Mouse (Mus musculus) heart, adult 9 months (tissue): Measurements from ENCODE around the gene Tctex1d4.

Experiments used
- DNase-seq, 2 experiments: peaks; one replicate each; pipeline ENCODE4 v3.0.0; 2022; ENCODE audit warnings: low spot score in 2 of 2

The Tctex1d4 gene

DNA sequence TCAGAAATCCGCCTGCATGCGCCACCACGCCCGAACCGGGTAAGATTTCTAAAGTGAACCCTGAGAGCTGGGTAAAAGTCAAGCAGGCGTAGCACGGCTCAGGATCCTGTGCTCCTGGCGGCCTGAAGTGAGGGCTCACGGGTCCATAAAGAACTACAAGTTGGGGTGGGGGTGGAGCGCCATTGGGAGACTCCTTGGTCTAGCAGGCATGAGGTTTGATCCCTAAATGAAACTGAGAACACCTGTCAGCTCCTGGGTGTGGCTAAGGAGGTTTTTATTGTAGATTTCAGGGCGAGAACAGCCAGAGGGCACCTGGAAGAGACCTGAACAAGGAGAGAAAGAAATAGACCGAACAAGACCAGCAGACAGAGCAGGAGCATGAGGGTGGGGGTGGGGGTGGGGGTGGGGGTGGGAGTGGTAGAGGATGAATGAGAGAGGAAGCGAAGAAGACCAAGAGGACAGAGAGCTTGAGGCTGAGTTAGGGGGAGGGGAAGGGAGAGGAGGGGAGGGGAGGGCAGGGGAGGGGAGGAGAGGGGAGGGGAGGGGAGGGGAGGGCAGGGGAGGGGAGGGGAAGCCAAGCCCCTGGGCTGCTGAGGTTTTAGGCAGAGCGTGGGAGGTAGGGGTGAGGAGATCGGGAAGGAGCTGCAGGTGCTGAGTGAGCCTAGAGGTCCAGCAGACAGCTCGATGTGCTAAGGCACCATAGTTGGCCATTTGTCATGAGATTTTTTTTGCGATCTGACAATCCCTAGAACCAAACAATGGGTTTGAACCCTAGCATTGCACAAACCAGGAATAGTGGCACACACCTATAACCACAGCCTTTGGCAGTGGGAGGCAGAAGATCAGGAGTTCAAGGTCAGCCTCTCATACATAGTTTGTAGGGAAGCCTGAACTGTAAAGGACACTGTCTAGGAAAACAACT is 12.0 kb downstream of the Tctex1d4 start:
- no peak for DNase-seq

DNA sequence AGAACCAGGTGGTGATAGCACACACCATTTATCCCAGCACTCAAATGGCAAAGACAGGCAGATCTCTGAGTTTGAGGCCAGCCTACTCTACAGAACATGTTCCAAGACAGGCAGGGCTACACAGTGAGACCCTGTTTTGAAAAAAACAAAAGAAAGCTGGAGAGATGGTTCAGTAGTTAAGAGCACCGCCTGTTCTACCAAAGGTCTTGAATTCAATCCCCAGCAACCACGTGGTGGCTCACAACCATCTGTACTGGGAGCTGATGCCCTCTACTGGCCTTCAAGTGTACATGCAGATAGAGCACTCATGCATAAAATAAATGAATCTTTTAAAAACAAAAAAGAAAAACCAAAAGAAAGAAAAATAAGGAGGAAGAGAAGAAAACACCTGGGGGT is 12.6 kb downstream of the Tctex1d4 start:
- DNase-seq = no peak

DNA sequence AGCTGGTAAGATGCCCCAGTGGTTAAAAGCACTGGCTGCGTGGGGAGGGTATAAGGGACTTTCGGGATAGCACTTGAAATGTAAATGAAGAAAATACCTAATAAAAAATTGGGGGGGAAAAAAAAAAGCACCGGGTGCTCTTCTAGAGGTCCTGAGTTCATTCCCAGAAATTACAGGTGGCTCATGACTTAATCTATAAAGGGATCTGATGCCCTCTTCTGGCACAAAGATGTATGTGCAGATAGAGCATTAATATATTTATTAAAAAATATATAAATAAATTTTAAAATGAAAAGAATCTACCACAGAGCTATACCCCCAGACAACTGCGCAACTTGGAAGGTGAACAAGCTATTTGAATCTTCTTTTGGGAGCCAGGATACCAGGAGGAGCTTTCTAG is 14.0 kb downstream of the Tctex1d4 start:
- no peak for DNase-seq

DNA sequence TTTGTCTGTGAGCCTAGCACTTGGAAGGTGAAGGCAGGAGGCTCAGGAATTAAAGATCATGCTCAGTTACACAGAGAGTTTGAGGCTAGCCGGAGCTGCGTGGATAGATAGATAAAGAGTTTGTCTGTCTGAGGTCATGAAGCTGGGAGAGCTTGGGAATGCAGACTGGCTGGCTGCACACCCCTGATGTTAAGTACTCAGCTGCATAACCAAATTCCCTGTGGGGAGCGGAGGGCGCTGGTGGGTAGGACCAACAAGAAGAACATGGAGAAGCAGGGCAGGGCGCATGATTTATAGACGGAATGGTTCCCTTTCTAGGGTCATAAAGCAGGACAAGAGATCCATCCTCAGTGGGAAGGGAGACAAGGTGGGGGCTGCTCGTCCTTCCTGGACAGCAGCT is 16.4 kb downstream of the Tctex1d4 start:
- DNase-seq = no peak

DNA sequence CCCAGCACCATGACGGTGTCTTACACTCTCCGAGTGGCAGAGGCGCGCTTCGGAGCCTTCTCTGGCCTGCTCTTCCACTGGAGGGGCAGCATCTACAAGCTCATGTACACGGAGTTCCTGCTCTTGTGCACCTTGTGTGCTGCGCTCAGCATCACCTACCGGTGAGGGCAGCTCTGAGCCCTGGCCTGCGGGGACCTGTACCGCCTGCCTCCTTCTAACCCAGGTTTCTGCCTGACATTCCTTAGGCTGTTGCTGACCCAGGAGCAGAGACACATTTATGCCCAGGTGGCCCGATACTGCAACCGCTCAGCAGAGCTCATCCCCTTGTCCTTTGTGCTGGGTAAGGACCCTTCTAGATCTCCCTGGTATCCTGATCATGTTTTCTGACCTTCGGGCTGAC is 18.7 kb downstream of the Tctex1d4 start:
- DNase-seq = no peak

DNA sequence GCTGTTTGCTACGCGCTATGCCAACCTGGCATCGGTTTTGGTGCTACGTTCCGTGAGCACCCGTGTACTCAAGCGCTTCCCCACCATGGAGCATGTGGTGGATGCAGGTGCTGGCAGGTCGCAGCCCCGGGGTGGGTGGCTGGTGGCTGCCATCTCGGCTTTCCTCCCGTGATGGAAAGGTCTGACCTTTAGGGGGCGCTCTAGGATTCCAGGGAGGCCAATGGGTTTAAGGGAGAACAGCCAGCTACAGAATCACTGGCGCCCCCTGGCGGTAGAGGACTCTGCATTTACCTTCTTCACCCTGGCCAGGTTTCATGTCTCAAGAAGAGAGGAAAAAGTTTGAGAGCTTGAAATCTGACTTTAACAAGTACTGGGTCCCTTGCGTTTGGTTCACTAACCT is 19.6 kb downstream of the Tctex1d4 start:
- DNase-seq = peak; percentile 64 to 67

DNA sequence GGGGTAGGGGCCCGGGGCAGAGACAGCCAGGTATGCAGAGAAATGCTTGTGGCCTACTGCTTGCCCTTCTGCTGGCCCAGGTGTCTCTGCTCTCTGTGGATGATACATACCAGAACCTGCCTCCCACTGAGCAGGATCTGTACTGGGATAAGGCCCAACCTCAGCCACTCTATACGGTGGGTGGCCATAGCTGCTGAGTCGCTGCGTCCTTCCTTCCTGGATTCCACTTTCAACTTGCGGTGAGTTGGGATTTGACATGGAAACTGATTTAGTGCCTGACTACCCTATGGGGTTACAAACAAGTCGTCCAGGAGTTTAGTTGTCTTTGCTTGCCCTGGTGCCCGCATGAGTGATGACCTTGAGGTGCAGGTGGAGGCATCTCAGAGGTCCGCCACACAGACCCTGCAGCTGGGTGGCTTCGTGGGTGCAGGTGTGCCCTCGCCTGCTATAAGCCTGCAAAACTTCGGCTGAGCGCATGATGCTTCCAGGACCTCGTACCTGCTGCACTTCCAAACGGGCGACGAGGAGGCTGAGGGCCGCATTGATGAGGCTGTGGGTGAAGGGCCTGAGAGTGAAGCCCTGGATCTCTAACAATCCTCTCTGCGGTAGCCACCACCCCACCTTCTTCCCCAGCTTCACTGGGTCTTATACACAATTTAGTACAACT is 21.6 kb downstream of the Tctex1d4 start:
- no peak for DNase-seq

DNA sequence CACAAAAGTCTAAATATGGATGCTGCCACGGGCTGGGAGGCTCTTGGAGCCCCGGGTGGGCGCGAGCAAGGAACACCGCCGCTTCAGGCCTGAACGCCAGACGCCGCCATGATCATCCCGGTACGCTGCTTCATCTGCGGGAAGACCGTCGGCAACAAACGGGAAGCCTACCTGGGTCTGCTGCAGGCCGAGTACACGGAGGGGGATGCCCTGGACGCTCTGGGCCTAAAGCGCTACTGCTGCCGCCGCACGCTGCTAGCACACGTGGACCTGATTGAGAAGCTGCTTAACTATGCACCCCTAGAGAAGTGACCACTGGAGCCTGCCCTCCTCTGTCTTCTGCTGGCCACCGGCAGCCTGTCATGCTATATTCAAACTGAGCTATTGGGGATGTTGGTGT is 22.2 kb downstream of the Tctex1d4 start:
- no peak for DNase-seq

DNA sequence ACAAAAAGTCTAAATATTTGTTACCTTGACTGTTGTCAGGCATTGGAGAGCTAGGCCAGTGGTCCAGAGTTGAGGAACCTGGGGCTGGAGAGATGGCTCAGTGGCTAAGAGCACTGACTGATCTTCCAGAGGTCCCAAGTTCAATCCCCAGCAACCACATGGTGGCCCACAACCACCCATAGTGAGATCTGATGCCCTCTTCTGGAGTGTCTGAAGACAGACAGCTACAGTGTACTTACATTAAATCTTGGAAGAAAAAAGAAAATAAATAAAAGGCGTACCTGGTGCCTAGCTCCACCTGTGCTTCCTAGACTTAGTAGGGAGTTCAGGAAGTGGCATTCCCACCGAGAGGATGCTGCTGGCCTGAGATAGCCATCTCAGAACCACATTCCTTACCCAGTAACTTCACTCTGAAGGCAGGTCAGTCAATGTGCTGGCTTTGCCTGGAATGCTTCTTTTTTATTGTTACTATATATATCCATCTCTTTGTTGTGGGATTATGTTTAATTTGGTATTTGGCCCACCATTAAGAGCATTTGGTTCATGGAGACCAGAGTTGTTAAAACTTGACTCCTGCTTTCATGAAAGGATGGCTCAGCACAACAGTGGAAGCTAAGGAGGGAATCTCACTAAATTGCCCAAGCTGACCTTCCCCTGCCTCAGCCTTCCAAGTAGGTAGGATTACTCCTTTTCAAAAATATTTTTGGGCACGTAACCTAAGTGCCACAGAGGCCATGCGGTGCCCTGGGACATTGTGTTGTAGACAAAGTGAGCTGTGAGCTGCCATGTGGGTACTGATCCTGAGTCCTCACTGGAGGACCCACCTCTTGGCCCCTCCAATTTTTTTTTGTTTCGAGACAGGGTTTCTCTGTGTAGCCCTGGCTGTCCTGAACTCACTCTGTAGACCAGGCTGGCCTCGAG is 23.0 kb downstream of the Tctex1d4 start:
- no peak for DNase-seq

DNA sequence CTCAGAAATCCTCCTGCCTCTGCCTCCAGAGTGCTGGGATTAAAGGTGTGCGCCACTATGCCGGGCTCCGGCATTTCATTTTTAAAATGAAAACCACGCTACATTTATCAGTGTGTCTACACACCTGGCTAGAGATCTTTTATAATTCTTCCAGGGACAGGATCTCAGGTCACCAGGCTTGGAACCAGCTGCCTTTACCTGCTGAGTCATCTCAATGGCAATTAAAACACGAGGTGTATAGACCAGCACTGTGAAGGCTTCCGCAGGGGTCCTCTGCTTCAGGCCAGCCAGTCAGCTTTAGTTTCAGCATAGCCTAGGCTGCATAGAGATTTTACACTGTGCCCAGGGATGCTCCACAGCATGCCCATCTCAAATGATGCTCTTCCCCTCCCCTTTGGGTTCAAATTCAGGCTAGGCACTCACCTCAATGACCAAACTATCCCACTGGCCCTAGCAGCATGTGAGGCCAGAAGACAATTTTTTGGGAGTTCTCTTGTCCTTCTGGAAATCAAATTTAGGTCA is 23.7 kb downstream of the Tctex1d4 start:
- no peak for DNase-seq

DNA sequence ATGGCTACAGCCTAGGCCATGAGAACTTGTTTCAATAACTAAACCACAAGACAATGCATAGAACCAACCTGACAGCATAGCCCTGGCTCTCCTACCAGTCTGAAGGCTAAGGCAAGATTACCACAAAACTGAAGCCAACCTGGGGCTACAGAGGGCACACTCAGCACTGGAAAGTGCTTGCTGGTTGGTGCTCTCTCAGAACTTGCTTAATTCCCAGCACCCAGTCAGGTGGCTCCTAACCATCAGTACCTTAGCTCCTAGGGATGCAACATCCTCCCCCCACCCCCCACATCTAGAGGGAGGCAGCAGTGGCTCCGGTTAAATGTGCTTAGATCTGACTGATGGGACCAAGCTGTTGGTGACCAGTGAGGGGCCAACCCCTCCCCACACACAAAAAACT is 24.8 kb downstream of the Tctex1d4 start:
- no peak for DNase-seq

DNA sequence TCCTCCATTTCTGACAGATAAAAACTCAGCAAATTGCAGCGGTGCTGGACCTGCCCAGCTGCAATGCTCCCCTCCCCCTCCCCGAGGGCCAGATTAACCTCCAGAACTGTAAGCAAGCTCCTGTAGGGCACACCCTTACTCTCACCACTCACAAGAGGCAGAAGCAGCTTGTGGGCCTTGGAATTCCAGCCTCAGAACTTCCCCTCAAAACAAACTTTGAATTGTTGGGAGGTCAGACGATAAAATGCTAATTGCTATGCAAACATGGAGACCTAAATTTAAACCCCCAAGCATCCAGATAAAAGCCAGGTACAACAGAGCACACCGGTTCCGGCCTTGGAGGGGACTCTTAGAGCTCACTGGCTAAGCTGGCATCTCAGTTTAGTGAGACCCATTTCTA is 26.1 kb downstream of the Tctex1d4 start:
- DNase-seq = no peak

DNA sequence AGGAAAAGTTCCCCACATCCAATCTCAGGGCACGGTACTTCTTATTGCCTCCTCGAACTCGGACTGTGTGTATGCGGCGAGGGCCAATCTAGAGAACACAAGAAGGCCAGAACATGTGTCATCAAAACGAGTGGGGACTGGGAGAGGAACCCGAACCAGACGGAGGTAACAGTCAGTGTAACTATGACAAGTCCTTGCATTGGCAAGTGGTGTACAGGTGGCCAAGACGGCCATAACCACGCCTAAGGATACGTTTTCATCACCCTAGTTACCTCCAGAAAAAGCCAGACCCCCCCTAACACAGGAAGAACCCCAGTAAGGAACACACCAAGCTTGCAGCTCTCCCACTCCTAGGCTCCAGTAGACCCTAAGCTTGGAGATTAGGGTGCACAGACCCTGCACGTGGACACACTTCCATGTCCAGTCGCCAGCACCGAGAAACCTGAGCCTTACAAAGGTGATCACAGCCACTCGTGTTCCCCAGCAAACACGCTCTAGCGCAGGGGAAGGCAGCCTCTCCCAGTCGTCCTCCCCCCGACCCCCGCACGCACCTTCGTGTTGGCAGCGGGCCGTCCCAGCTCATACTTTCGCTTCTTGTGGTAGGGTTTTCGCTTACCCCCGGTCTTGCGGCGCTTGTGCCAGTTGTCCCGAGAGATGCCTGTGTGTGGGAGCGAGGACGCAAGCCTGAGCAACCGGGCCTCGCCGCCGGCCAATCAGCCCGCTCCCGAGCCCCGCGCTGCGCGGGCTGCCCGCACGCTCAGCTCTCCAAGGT is 28.6 kb downstream of the Tctex1d4 start:
- DNase-seq = no peak

DNA sequence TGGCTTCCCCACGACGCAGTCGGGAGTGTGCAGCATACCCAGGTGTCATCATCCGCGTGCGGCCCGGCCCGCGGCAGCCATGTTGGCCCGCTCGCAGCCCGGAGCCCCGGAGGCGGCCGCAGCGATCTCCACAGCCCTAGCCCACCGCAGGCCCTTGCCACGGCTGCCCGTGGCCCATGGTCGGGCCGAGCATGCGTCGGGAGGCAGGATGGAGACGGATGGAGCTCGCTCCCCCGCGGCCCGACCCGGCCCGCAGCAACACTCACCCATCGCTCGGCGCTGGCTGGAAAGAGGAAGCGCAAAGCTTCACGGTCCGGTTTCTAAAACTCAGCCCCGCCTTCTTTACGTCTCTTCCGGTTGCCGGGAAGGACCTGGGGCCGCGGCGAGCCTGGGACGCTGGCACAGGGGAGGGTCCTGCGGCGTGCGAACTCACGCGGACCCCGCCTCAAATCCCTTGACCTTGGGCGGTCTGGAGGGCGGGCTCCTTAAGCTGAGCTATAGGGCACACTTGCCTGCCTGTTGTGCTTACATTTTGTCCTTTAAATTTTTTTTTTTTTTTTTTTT is 29.3 kb downstream of the Tctex1d4 start, which contains the start of gene Rps8:
Gene Rps8 (minus strand): TSS at position 452 of the 564 bp plus-strand sequence.
- peak; percentile 89 to 92 for DNase-seq

DNA sequence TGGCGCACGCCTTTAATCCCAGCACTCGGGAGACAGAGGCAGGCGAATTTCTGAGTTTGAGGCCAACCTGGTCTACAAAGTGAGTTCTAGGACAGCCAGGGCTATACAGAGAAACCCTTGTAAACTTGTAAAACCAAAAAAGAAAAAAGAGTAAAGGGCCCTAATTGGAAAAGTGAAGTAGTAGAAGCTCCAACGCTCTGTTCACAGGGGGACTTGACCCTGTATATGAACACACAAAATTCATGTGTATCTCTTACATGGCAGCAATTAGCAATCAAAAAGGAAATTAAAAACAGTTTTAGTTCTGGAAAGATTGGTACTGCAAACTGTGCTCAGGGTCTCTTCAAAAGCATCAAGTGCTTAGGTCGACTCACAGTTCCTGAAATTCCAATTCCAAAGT is 29.8 kb downstream of the Tctex1d4 start:
- no peak for DNase-seq

DNA sequence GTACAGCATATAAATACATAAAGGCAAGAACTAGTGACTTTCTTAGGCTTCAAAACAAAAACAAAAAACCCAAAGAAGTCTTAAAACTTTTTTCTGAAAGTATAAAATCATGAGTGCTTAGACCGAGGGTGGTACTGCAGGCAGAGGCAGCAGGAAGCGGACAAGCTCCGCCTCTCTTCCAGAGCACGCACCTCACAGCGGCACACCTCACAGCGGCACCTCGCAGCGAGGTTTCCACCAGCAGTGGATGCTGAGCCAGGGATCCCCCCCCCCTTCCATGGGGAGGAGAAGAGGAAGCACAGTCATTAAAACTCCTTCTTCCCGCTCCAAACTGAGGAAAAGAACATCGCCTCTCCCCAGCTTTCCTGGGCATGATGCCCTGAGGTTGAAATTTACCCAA is 33.1 kb downstream of the Tctex1d4 start:
- no peak for DNase-seq

DNA sequence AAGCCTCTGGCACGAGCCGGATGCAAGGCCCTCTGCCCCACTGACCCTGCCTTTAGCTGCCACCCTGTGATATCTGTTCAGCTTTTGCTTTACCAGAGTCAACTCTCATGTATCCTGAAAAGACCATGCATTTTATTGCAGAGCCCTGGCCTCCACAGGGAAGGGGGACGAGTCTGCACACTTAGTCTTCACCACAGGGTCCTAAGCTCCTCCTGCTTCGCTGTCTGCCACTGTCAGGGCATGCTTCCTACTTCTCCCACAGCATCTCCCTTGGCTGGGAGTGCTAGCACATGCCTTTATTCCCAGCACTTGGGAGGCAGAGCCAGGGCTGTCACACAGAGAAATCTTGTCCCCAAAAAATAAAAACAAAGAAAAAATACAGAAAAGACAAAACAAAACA is 34.6 kb downstream of the Tctex1d4 start:
- DNase-seq = no peak

DNA sequence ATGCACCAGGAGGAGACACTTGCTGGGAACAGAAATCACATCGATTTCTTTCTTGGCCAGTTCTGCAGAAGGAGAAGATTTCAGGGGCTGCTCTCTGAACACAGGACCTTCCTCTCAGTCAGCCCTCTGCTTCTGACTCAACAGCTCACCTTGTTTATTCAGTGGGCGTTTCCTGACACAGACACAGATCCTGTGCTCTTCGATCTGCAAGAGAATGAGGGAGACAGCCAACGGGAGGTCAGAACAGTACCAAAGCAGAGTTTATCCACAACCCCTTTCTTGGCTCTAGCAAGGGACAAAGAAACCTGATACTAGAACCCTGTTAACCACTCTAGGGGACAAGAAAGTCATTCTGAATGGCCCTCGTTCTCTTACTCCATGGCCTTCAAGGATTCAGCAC is 43.3 kb downstream of the Tctex1d4 start:
- no peak for DNase-seq
